Mouse (Mus musculus) adrenal gland, postnatal 4 days (tissue): ENCODE data around the gene Nacc2. TPM values are rescaled to one million over a fixed set of nuclear protein-coding genes. Genes with fewer than 3 reads are reported as not detected.

Source experiments
- DNase-seq, 2 experiments: peaks; one replicate each; pipeline ENCODE4 v3.0.0; 2021 to 2022; ENCODE audit warnings: low spot score in 2 of 2, mixed read lengths in 2 of 2
- total RNA-seq, 2 experiments: library from RNA; stranded (reverse); gene quantifications; 2 replicates each; pipeline ENCODE4 v1.2.3; 2021

Nacc2 gene
- total RNA-seq, 2 experiments from 2014 or later: 24.8 to 27.0 TPM

DNA sequence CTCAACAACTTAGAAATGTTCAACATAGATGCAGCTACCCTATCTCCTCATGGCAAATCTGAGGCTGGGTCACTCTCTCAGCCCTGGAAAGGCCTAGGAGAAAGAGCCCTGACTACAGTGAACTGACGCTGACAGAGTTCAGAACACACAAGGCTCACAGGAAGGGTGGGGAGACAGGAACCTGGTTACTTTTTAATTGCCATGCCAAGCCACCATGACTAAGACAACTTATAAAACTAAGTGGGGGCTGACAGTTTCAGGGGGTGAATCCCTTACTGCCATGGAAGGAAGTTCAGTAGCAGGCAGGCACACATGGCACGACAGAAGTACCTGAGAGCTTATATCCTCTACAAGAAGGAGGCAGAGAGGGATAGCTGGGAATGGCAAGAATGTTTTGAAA lies 16.8 kb downstream of the Nacc2 start:
- no peak for DNase-seq

DNA sequence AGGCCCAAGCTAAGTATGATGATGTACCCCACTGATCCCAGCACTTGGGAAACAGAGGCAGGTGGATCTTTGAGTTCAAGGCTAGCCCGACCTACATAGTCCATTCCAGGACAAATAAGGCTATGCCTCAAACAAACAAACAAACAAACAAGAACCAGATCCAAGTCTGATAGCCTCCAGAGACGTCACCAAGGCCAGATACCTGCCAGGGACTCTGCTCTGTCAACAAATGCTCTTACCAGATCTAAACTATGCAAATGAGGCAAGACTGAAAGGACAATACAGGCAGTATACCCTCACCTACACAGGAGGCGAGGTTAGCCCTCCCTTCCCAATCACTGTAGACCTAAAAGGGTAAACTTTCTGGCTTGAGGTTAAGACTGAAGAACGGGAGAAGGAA lies 22.7 kb downstream of the Nacc2 start:
- no peak for DNase-seq

DNA sequence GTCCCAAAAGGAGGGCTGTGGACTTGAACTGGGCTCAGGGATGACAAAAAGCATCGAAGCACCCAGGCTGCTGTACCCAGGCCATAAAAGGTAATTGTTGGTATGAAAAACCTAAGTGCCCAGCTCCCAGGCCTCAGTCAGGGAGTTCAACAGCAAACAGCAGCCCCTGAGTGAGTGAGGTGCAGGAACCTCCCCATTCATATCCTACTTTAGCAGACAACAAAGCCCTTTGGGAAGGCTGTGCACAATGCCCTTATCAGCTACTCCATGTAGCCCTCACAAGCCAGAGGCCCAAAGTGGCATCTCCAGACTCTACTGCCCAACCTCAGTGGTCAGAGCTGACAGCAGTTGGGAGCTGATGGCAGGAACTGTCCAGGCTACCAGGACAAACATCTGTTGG lies 23.2 kb downstream of the Nacc2 start:
- no peak for DNase-seq

DNA sequence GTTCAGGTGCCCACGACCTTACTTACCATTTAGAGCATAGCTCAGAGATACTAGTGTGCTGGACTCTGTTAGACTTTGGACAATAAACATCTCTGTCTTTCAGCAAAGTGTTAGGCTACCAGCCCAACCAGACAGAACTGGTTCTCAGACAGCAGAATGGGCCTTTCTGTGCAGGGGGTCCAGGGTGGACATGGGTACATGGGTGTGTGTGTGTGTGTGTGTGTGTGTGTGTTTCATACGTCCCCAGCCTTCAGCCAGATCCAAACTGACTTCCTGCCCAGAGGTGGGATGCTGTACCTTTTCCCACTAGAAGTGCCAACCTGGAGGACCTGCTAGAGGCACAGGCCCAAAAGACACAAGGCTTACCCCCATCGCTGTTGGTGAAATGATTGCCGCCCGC lies 23.8 kb downstream of the Nacc2 start:
- DNase-seq: no peak

DNA sequence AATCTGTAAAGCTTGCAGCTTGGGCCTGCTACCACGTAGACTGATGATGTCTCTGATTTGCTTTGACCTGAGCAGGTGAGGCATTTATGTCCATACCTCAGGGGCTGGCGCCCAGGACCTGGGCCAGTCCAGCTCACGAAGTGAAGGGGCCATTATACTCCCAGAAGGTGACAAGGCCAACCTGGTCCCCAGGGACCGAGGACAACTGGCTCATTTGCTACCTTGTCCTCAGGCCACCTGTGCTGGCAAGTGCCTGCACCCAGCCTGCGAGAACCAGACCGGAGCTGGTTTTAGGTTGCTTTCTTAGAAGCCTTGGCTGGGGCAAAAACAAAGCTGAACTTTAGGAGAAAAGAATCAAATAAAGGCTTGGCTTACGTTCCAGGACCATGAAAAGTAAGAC lies 29.1 kb downstream of the Nacc2 start:
- no peak for DNase-seq

DNA sequence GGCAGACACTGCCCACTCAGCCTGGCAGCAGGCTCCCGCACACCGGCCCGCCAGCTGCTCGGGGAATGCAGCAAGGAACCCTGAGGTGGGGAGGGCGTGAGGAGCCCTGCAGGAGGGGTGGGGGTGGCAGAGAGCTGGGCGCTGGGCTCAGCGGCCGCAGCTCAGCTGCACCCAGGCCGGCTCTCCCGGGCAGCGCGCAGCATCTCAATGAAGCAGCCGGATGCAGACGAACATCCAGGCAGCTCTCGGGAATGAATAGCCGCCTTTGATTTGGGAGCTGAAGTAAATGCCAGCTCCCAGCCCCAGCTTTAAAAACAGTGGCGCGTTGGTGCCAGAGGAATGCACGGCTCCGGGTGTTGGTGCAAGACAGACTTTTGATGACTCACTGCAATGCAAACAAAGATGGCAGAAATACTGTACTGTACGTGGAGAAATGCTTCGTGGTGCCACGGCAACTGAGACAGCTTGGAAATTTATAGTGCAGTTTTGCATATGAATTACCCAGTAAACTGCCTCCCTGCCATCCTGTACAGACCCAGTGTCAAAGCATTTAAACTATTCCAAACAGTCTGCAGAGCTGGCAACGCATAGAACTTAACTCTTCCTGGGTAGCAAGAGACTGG lies 31.1 kb downstream of the Nacc2 start:
- DNase-seq: no peak

DNA sequence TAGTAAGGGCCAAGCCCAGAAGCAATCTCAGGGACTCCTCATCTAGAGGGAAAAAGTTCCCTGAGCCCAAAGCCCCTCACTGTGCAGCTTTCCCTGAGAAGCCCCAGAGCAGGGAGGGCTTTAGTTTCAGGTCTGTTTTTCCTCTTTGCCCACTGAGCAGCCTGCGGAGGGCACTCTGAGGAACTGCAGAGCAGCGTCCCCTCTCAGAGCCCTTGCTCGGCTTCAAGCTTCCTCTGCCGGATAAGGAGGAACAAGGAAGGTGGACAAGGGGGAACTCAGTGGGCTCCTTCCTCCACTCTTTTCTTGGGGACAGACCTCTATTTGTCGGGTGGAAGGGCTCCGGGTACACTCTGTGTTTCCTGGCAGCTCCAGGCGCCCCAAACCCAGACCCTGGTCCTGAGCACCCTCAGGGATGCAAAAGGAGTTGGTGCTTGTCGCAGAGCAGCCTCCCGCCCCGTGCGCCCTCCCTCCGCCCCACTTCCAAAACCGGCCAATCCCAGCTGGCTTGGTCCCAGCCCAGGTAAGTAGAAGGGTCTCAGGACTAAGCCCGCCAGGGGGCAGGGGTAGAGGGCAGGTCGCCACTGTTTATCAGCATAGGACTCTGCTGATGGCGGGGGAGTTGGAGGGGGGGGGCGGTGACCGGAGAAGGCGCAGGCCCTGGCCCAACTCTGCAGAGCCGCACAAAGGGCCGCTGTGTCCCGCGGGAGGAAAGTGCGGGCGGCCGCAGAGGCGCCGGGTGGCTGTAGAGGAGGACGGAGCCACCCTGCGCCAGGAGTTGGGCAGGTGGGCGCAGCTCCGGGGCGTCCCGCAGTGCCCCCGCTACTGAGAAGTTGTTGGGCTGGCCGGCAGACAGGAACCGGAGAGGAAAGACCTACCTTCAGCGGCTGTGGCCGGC lies 31.9 kb downstream of the Nacc2 start:
- no peak for DNase-seq

DNA sequence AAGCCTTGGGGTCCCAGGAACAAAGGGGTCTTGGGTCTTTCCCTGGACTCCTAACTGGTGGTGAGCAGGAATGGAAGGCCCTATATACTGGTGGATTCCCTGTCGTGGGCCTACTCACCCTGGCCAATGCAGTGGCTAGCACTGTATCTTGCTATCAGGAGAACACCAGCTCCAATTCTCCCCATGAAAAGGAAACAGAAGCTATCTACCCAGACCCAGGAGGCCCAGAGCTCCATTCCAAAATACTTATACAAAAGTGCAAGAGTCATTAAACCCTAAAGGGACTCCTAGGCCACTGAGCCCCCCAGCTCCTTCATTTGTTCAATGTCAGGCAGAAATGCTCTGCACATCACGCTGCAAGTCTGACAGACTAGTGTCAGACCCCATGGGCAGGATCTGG lies 34.0 kb downstream of the Nacc2 start:
- no peak for DNase-seq

DNA sequence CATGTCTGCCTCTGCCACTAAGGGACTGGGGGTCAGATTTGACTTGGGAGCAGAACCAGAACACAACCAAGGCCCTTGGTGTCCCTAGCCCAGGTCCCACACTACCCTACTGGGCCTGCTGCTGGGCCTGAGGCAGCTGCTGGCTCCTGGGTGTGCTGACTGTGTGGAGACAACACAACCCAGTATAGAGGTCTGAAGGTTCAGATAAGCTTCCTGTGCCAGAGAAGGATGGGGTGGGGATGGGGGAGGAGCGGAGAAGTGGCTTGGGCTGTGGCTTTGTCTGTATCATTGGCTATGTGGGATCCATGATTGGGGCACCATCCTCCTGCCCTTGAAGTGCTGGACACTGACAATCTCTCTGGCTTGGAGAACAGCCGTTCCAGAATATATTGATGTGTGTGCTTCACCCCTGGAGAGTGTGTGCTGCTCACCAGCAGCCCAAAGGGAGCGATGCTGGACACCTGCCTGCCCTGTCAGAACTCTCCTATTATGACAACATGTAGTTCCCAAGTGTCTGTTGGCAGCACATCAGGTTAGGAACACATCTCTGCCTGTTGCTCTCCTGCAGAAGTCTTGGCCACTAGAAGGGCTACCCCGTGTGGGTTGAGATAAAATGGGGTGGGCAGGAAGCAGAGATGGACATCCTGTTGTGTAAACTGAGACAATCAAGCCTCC lies 36.0 kb downstream of the Nacc2 start:
- no peak for DNase-seq

DNA sequence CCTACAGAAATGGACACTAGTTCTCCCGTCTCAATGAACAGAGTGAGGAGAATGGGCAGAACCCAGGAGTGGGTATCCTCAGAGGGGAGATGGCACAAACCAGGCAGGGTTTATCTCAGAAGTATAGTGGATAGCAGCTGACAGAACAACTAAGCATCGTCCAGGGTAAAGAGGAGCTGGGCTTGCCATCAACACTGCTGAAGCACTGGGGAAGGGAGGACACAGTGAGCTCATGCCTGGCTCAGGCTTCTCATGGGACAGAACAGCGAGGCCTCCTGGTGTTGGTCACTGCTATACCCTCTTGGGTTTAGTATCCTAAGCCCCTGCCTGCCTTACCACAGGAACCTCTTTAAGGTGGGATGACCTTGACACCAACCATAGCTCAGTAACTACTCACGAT lies 36.5 kb downstream of the Nacc2 start:
- no peak for DNase-seq

DNA sequence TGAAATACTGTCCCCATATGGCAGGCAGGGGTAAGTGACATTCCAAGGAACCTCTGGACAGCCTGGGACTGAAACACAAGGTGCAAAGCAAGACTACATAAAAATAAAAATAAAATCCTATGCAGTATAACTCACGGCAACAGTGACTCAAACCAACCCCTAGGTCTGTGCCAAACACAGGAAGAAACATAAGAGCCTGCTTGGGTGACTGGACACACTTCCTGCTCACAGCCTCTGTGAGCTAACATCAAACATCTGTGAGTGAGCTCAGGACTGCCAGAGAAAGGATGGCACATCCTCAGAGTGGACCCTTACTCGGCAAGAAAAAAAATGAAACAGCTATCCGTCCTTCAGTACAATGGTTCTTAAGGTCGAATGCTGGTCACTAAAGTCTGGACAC lies 40.1 kb downstream of the Nacc2 start:
- DNase-seq: no peak

DNA sequence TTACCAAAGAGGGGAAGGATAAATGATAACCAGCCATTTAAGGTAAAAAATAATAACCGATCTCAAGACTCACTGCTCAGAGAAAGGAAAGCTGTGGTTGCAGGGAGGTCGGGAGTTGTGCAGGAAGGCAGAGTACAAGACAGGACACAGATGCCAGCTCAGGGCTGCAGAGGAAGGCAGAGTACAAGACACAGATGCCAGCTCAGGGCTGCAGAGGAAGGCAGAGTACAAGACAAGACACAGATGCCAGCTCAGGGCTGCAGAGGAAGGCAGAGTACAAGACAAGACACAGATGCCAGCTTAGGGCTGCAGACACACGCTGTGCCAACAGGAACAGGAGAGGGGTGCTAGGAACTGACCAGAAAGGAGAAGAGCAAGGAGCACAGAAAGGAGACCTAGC lies 42.2 kb downstream of the Nacc2 start:
- no peak for DNase-seq

DNA sequence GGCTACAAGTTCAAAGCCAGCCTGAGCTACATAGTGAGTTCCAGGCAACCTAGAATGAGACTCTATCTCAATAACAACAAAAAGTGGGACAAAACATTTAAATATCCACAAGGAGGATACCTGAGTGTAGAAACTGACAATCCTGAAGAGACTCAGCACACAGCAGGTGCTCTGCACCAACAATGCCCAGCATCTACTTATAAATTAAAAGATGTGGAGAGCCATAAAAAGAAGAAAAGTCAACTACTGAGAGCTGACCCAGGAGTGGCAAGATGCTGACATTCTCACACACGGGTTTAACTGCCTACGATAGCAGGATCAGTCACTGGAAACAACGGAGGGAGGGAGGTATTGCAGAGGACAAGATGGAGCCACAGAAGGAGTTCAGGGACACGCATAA lies 43.6 kb downstream of the Nacc2 start:
- DNase-seq: no peak

DNA sequence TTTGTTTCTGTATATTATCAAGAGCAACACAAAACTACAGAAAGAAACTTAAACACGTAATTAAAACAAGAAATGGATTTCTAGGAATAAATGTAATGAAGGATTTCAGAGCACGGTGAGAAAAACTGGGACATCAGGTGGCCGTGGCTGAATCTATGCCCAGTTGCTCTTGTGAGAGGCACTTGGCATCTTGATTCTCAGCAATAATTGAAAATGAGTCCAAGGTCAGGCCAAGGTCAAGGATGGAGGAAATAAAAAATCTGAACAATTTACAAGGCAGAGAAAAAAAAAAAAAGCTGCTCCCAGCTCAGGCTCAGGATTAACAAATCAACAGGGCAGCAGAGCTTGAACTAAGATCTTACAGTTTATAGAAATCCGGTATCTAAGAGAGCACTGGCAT lies 46.0 kb downstream of the Nacc2 start:
- no peak for DNase-seq

DNA sequence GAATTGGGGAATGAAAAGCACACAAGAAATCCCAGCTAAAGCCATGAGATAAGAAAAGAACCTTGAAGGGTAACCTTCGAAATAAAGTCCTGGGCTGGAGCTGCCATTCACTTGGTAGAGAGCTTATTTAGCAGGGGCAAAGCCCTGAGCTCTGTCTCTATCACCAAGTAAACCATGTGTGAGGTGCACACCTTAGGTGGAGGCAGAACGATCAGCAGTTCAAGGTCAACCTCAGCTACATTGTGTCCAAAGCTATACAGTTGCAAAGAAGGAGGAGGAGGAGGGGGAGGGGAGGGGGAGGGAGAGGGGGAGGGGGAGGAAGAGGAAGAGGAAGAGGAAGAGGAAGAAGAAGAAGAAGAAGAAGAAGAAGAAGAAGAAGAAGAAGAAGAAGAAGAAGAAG lies 46.9 kb downstream of the Nacc2 start:
- DNase-seq: no peak

DNA sequence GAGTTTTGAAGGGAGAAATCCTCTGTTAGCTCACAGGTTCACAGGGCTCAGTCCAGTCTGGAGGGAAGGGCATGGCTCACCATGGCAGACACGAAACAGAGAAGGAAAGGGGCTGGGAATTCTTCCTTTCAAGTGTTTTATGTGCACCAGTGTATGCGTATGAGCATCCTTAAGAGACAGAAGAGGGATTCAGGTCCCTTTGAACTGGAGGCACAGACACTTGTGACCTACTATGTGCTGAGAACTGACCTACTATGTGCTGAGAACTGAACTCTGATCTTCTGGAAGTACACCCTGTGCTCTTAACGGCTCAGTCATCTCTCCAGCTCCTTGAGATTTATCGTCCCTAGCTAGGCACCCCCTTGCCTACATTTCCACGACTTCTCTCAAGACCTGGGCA lies 48.5 kb downstream of the Nacc2 start:
- no peak for DNase-seq

DNA sequence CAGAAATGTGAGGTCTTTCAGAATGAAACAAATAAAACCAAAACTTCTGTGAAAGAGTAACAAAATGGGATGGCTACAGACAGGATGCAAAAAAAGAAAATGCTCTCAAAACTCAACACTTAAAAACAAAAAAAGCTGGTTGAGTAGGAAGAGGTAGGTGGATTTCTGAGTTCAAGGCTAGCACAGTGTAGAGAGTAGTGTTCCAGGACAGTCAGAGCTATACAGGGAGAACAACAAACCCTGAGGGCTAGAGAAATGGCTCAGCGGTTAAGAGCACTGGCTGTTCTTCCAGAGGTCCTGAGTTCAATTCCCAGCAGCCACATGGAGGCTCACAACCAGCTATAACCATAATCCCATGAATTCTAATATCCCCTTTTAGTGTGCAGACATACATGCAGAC lies 54.4 kb downstream of the Nacc2 start:
- DNase-seq: no peak

DNA sequence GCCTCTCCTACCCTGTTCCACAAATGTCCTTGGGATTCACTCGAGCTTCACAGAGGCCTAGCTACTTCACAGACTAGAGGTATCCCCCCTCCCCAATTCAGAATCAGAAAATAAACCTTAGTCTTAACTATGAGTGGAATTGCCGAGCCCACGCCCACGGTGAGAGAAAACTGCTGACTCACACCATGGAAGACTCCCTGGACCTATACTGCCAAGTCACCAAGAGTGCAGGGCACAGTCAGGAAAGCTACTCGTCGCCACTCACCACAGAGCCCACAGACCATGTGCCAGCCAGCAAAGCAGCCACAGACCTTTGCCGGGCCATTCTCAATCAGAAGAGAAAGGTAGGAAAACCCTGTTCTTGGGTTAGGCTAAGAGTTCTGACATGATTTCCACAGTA lies 54.8 kb downstream of the Nacc2 start:
- DNase-seq: no peak

DNA sequence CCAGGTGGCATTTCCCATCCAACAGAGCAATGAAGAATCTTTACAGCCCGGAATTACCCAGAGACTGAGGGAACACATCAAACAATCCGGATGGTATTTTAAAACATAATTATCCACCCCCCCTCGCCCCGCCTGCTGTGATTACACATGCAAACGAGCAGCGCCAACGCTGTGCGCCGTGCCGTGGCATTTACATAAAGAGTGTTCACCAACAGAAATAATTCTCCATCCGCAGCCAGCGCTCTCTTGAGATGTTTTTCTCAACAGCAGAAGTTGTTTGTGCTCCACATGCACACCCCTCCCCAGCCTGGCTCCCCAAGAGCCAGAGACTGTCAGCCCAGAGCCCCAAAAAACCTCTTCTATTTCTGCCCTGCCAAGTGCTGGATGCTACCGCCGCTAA lies 56.5 kb downstream of the Nacc2 start:
- DNase-seq: no peak

DNA sequence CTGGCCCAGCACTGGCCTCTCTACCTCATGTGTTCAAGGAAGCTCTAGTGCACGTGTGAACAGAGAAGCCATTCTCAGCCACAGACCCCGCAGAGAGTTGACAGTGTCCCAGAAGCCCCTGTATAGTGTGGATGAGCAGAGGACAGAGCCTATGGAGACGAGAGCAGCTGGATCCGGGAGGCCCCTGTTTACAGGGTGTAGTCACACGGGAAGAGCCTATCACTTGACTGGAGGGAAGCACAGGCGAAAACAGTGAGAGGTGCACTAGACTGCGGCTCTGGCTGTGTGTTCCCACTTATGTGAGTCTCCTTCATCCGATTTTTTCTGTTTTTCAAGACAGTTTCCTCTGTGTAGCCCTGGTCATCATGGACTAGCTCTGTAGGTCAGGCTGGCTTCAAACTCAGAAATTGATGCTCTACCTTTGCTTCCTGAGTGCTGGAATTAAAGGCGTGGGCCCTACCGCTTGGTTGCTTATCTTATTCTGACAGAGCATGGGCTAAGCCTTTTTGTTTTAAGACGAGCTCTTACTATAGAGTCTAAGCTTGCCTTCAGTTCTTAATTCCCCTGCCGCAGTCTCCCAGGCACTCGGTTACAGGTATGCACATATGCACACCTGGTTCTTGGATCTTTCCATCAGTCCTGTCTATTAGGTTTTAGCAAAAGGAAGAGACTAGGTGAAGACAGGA lies 60.1 kb downstream of the Nacc2 start:
- no peak for DNase-seq

DNA sequence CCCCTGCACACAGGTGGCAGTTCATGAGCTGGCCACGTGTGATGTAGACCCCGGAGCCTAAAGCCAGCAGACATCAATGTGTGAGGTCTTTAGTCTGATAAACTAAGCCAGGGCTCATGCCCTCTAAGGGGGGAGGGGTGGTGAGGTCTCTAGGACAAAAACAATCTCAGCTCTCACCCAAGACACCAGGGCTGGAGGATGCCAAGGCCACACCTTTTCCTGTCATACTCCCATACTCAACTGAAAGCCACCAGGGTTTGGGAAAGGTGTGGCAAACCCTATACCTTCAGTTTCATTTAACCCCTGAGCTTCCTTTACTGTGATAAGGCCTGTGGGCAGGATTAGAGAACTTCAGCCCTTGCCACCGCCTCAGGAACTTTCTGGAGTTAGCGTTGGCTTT lies 60.8 kb downstream of the Nacc2 start:
- DNase-seq: no peak
